Mouse (Mus musculus) hindbrain, embryonic 13.5 days (tissue): Measurements from ENCODE around the gene Gipc1. TPM values are rescaled to one million over a fixed set of nuclear protein-coding genes. Genes with fewer than 3 reads are reported as not detected.

ENCODE experiments used
- ATAC-seq: fragments of 200-750 bp; cut with Nextera tagmentation; 2 replicates; pipeline ENCODE4 v1.8.0; 2017; ENCODE audit warnings: moderate TSS enrichment; ENCODE audit not compliant: low FRiP score
- H3K27ac ChIP-seq: fragments of 300-500 bp; sonication (generic); 2 replicates; pipeline ENCODE4 v1.5.1; 2015; ENCODE audit warnings: inconsistent platforms, mild to moderate bottlenecking, moderate library complexity
- H3K27me3 ChIP-seq: fragments of 300-500 bp; sonication (generic); 2 replicates; pipeline ENCODE4 v1.6.1; 2015; ENCODE audit warnings: mild to moderate bottlenecking, inconsistent platforms
- H3K36me3 ChIP-seq: fragments of 300-500 bp; sonication (generic); 2 replicates; pipeline ENCODE4 v1.6.1; 2015; ENCODE audit warnings: mild to moderate bottlenecking, inconsistent platforms
- H3K4me1 ChIP-seq: fragments of 300-500 bp; sonication (generic); replicated peaks from 2 replicates; pipeline ENCODE4 v1.6.1; 2015; ENCODE audit warnings: inconsistent platforms
- H3K4me2 ChIP-seq: fragments of 300-500 bp; sonication (generic); 2 replicates; pipeline ENCODE4 v1.6.1; 2015; ENCODE audit warnings: inconsistent platforms, mild to moderate bottlenecking, moderate library complexity
- H3K4me3 ChIP-seq: fragments of 300-500 bp; sonication (generic); 2 replicates; pipeline ENCODE4 v1.5.1; 2015; ENCODE audit warnings: mild to moderate bottlenecking, inconsistent platforms
- H3K9ac ChIP-seq: fragments of 300-500 bp; sonication (generic); 2 replicates; pipeline ENCODE4 v1.6.1; 2015; ENCODE audit warnings: mild to moderate bottlenecking, inconsistent platforms
- H3K9me3 ChIP-seq: fragments of 300-500 bp; sonication (generic); 2 replicates; pipeline ENCODE4 v1.6.1; 2016; ENCODE audit warnings: inconsistent platforms
- WGBS: fragments of 180-500 bp; shearing (Covaris S2); methylation state at CpG from one replicate; pipeline ENCODE4 v1.1.7; 2015; 5-methylcytosine and 5-hydroxymethylcytosine counted together
- polyA plus RNA-seq: library from polyadenylated mRNA; unstranded; fragments of >200 nt; fragmentation: Nextera tagmentation; extraction: Ambion mirVana; gene quantifications from 2 replicates; pipeline ENCODE4 v1.2.1, GENCODE M21; 2015

Gene Gipc1
- polyA plus RNA-seq: 155 and 159 TPM in 2 replicates

- Histone ChIP-seq H3K4me3 (peak within 1 kb of the TSS; percentile 88), H3K4me1 (peaks cover 19% of the 10 kb centered on the region), H3K4me2 (peak within 1 kb of the TSS; percentile 84), H3K27me3 (no peaks in the 10 kb centered on the region), H3K27ac (peak within 1 kb of the TSS; percentile 93), H3K9ac (peak within 1 kb of the TSS; percentile 94), H3K36me3 (peaks cover 5% of the 10 kb centered on the region), H3K9me3 (no peaks in the 10 kb centered on the region)
- ATAC-seq: peak; percentile 94
- WGBS: 4% methylated on average over 50 of the region's 50 CpGs
Measured at GRCm38 (mm10) chr8:83652030-83652743, at the start of gene Gipc1. Gene Gipc1 (plus strand): TSS chr8:83652677.

GRCm38 (mm10) chr8:83607661-83608397, 44.6 kb upstream of the Gipc1 start, which contains the start of the genes Tecr and Dnajb1:
Gene Tecr (minus strand): TSS chr8:83607971.
Gene Dnajb1 (plus strand): TSS chr8:83608193.
- Histone ChIP-seq H3K9ac (peak within 1 kb of the TSS; percentile 89), H3K9me3 (no peaks in the 10 kb centered on the region), H3K4me2 (peak within 1 kb of the TSS; percentile 90), H3K4me3 (peak within 1 kb of the TSS; percentile 75), H3K4me1 (peaks cover 33% of the 10 kb centered on the region), H3K27me3 (no peaks in the 10 kb centered on the region), H3K27ac (peak within 1 kb of the TSS; percentile 98), H3K36me3 (peaks cover 31% of the 10 kb centered on the region)
- under 1% methylated on average over 67 of the region's 69 CpGs for WGBS
- peak; percentile 97 for ATAC-seq

GRCm38 (mm10) chr8:83608398-83608829, 44.1 kb upstream of the Gipc1 start:
- ATAC-seq: peak; percentile 76
- Histone ChIP-seq H3K9ac (peak overlapping the region; percentile 89), H3K4me1 (peaks cover 33% of the 10 kb centered on the region), H3K4me2 (peak overlapping the region; percentile 90), H3K4me3 (peak overlapping the region; percentile 75), H3K36me3 (peaks cover 37% of the 10 kb centered on the region), H3K9me3 (no peaks in the 10 kb centered on the region), H3K27me3 (no peaks in the 10 kb centered on the region), H3K27ac (peak overlapping the region; percentile 98)
- under 1% methylated on average over 49 of the region's 51 CpGs for WGBS

- H3K4me2 ChIP-seq: peak overlapping the region; percentile 90
- no peaks in the 10 kb centered on the region for H3K9me3 ChIP-seq
- H3K27ac ChIP-seq: peak overlapping the region; percentile 98; the same call in 1 of the 2 replicates
- no peak for ATAC-seq
- H3K4me1 ChIP-seq: peaks cover 33% of the 10 kb centered on the region
- H3K27me3 ChIP-seq: no peaks in the 10 kb centered on the region
- 35% methylated on average over 9 of the region's 9 CpGs for WGBS
- H3K4me3 ChIP-seq: peak overlapping the region; percentile 75
- H3K36me3 ChIP-seq: peaks cover 43% of the 10 kb centered on the region
- peak overlapping the region; percentile 89 for H3K9ac ChIP-seq
Measured at GRCm38 (mm10) chr8:83609086-83609485, 43.4 kb upstream of the Gipc1 start.

- Histone ChIP-seq H3K36me3 (peaks cover 47% of the 10 kb centered on the region), H3K4me2 (peak overlapping the region; percentile 90), H3K27me3 (no peaks in the 10 kb centered on the region), H3K9ac (peak overlapping the region; percentile 89), H3K4me3 (peak overlapping the region; percentile 75), H3K4me1 (peaks cover 33% of the 10 kb centered on the region), H3K9me3 (no peaks in the 10 kb centered on the region), H3K27ac (no peak overlapping the region)
- no peak for ATAC-seq
- 97% methylated on average over 10 of the region's 10 CpGs for WGBS
Measured at GRCm38 (mm10) chr8:83609547-83610180, 42.8 kb upstream of the Gipc1 start.

- no peak overlapping the region for H3K4me3 ChIP-seq
- no peaks in the 10 kb centered on the region for H3K27me3 ChIP-seq
- no peak overlapping the region for H3K27ac ChIP-seq
- H3K9me3 ChIP-seq: no peaks in the 10 kb centered on the region
- ATAC-seq: no peak
- peaks cover 28% of the 10 kb centered on the region for H3K4me1 ChIP-seq
- 92% methylated on average over 4 of the region's 4 CpGs for WGBS
- no peak overlapping the region for H3K9ac ChIP-seq
- no peak overlapping the region for H3K4me2 ChIP-seq
- H3K36me3 ChIP-seq: peaks cover 47% of the 10 kb centered on the region
Measured at GRCm38 (mm10) chr8:83611921-83612320, 40.6 kb upstream of the Gipc1 start.

GRCm38 (mm10) chr8:83613695-83614094, 38.8 kb upstream of the Gipc1 start:
- no peak for ATAC-seq
- Histone ChIP-seq H3K9me3 (no peaks in the 10 kb centered on the region), H3K36me3 (peaks cover 47% of the 10 kb centered on the region), H3K9ac (no peak overlapping the region), H3K4me2 (no peak overlapping the region), H3K27me3 (no peaks in the 10 kb centered on the region), H3K4me1 (peaks cover 23% of the 10 kb centered on the region), H3K27ac (no peak overlapping the region), H3K4me3 (no peak overlapping the region)
- WGBS: over 99% methylated on average over 4 of the region's 4 CpGs

- H3K4me1 ChIP-seq: no peaks in the 10 kb centered on the region
- no peak overlapping the region for H3K27ac ChIP-seq
- H3K36me3 ChIP-seq: peaks cover 28% of the 10 kb centered on the region
- H3K27me3 ChIP-seq: no peaks in the 10 kb centered on the region
- H3K4me2 ChIP-seq: no peak overlapping the region
- ATAC-seq: no peak
- H3K9me3 ChIP-seq: no peaks in the 10 kb centered on the region
- no peak overlapping the region for H3K9ac ChIP-seq
- H3K4me3 ChIP-seq: no peak overlapping the region
Measured at GRCm38 (mm10) chr8:83616625-83617024, 35.9 kb upstream of the Gipc1 start.

GRCm38 (mm10) chr8:83617111-83617510, 35.4 kb upstream of the Gipc1 start:
- no peak overlapping the region for H3K9ac ChIP-seq
- H3K4me1 ChIP-seq: 0 out of 2 replicates have a peak, but pooled peaks cover 2% of the 10 kb centered on the region
- H3K9me3 ChIP-seq: no peaks in the 10 kb centered on the region
- WGBS: 86% methylated on average over 2 of the region's 2 CpGs
- H3K36me3 ChIP-seq: peaks cover 23% of the 10 kb centered on the region
- no peak for ATAC-seq
- H3K4me3 ChIP-seq: no peak overlapping the region
- no peak overlapping the region for H3K4me2 ChIP-seq
- H3K27me3 ChIP-seq: no peaks in the 10 kb centered on the region
- H3K27ac ChIP-seq: no peak overlapping the region

- 0 out of 2 replicates have a peak, but pooled peaks cover 4% of the 10 kb centered on the region for H3K4me1 ChIP-seq
- WGBS: 94% methylated on average over 2 of the region's 2 CpGs
Measured at GRCm38 (mm10) chr8:83618566-83618965, 33.9 kb upstream of the Gipc1 start.

GRCm38 (mm10) chr8:83619568-83620285, 32.8 kb upstream of the Gipc1 start:
- H3K9ac ChIP-seq: no peak overlapping the region
- no peak for ATAC-seq
- no peaks in the 10 kb centered on the region for H3K36me3 ChIP-seq
- H3K4me1 ChIP-seq: 0 out of 2 replicates have a peak, but pooled peaks cover 4% of the 10 kb centered on the region
- no peaks in the 10 kb centered on the region for H3K9me3 ChIP-seq
- 0 out of 2 replicates have a peak, but pooled peaks cover 2% of the 10 kb centered on the region for H3K27me3 ChIP-seq
- no peak overlapping the region for H3K4me2 ChIP-seq
- H3K4me3 ChIP-seq: no peak overlapping the region
- WGBS: 93% methylated on average over 9 of the region's 9 CpGs
- H3K27ac ChIP-seq: no peak overlapping the region

More at GRCm38 (mm10) chr8:83618566-83618965, 33.9 kb upstream of the Gipc1 start:
- H3K27me3 ChIP-seq: 0 out of 2 replicates have a peak, but pooled peaks cover 2% of the 10 kb centered on the region
- no peak overlapping the region for H3K4me3 ChIP-seq
- no peak overlapping the region for H3K9ac ChIP-seq
- ATAC-seq: no peak
- no peaks in the 10 kb centered on the region for H3K9me3 ChIP-seq
- H3K36me3 ChIP-seq: peaks cover 9% of the 10 kb centered on the region
- H3K4me2 ChIP-seq: no peak overlapping the region
- H3K27ac ChIP-seq: no peak overlapping the region
